Mouse (Mus musculus): ENCODE measurements around the gene Rimbp3. TPM values are rescaled to one million over a fixed set of nuclear protein-coding genes. Genes with fewer than 3 reads are reported as not detected.
"Not testable (repeated sequence)": the region's sequence is repeated elsewhere in the genome, so short reads cannot be mapped to it uniquely, and the experiment has no call there.

The Rimbp3 gene
- total RNA-seq, 2 experiments from 2014 or later = 0.58 to 0.69 TPM

- peak; percentile 92 for ATAC-seq (replicated peaks; ENCODE audit: poor library complexity)
These were observed 8.7 kb downstream of the Rimbp3 start for GRCm38 (mm10) chr16:17216934-17217633.

GRCm38 (mm10) chr16:17220127-17220733 lies 11.8 kb downstream of the Rimbp3 start:
- no peak for ATAC-seq (replicated peaks; ENCODE audit: poor library complexity)

GRCm38 (mm10) chr16:17222197-17222596 lies 13.8 kb downstream of the Rimbp3 start:
- ATAC-seq (replicated peaks; ENCODE audit: poor library complexity) = peak; percentile 100

GRCm38 (mm10) chr16:17225584-17225983 lies 17.2 kb downstream of the Rimbp3 start:
- ATAC-seq (replicated peaks; ENCODE audit: poor library complexity) = no peak

- no peak for ATAC-seq (replicated peaks; ENCODE audit: poor library complexity)
These were observed 18.1 kb downstream of the Rimbp3 start for GRCm38 (mm10) chr16:17226496-17226895.

- ATAC-seq (replicated peaks; ENCODE audit: poor library complexity) = not testable (repeated sequence)
These were observed 23.1 kb downstream of the Rimbp3 start for GRCm38 (mm10) chr16:17231523-17231922.

- peak; percentile 86 for ATAC-seq (replicated peaks; ENCODE audit: poor library complexity)
These were observed 24.6 kb downstream of the Rimbp3 start, which contains the start of gene Hic2 for GRCm38 (mm10) chr16:17232794-17233701. Gene Hic2, plus strand, starts transcription at chr16:17233572.

GRCm38 (mm10) chr16:17233702-17234498 lies 25.5 kb downstream of the Rimbp3 start:
- ATAC-seq (replicated peaks; ENCODE audit: poor library complexity) = peak; percentile 30

GRCm38 (mm10) chr16:17234499-17234895 lies 26.1 kb downstream of the Rimbp3 start:
- no peak for ATAC-seq (replicated peaks; ENCODE audit: poor library complexity)

- no peak for ATAC-seq (replicated peaks; ENCODE audit: poor library complexity)
These were observed 26.7 kb downstream of the Rimbp3 start for GRCm38 (mm10) chr16:17234916-17235665.

GRCm38 (mm10) chr16:17237634-17238033 lies 29.2 kb downstream of the Rimbp3 start:
- ATAC-seq (replicated peaks; ENCODE audit: poor library complexity) = peak; percentile 70

GRCm38 (mm10) chr16:17239409-17239808 lies 31.0 kb downstream of the Rimbp3 start:
- ATAC-seq (replicated peaks; ENCODE audit: poor library complexity) = peak; percentile 16; the same call in 1 of the 2 replicates

- no peak for ATAC-seq (replicated peaks; ENCODE audit: poor library complexity)
These were observed 35.3 kb downstream of the Rimbp3 start for GRCm38 (mm10) chr16:17243731-17244130.

- no peak for ATAC-seq (replicated peaks; ENCODE audit: poor library complexity)
These were observed 36.6 kb downstream of the Rimbp3 start for GRCm38 (mm10) chr16:17244996-17245395.

- no peak for ATAC-seq (replicated peaks; ENCODE audit: poor library complexity)
These were observed 39.3 kb downstream of the Rimbp3 start for GRCm38 (mm10) chr16:17247727-17248126.

GRCm38 (mm10) chr16:17249135-17249534 lies 40.7 kb downstream of the Rimbp3 start:
- ATAC-seq (replicated peaks; ENCODE audit: poor library complexity) = peak; percentile 73

GRCm38 (mm10) chr16:17251539-17251938 lies 43.1 kb downstream of the Rimbp3 start:
- ATAC-seq (replicated peaks; ENCODE audit: poor library complexity) = peak; percentile 10

- peak; percentile 67 for ATAC-seq (replicated peaks; ENCODE audit: poor library complexity)
These were observed 43.8 kb downstream of the Rimbp3 start for GRCm38 (mm10) chr16:17252086-17252726.

GRCm38 (mm10) chr16:17252841-17253240 lies 44.4 kb downstream of the Rimbp3 start:
- no peak for ATAC-seq (replicated peaks; ENCODE audit: poor library complexity)
